Mouse (Mus musculus): ENCODE results near the gene Opn5.

Gene Opn5

DNA sequence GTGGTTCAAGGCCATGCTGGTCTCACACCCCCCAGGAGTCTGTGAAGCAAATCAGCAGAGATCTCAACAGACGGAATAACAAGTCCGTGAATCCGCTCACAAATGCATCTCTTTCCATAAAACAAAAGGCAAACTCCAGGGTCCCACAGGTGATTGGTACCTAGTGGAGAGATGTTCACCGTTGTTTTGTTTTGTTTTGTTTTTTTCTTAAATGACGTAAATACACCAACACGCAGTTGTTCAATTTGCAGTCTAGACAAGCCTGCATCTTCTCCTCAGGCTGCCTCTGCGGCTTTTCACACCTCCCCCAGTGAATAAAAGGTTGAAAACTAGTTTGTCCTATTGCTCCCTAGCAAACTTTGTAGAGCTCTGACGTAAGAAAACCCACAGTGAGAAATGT lies at the start of gene Opn5:
Gene Opn5, minus strand, starts transcription at position 101 of the 400 bp plus-strand sequence.
- in situ Hi-C loops (cut with MboI; ENCODE audit: low sequenced_read_pairs), result no loop called here

DNA sequence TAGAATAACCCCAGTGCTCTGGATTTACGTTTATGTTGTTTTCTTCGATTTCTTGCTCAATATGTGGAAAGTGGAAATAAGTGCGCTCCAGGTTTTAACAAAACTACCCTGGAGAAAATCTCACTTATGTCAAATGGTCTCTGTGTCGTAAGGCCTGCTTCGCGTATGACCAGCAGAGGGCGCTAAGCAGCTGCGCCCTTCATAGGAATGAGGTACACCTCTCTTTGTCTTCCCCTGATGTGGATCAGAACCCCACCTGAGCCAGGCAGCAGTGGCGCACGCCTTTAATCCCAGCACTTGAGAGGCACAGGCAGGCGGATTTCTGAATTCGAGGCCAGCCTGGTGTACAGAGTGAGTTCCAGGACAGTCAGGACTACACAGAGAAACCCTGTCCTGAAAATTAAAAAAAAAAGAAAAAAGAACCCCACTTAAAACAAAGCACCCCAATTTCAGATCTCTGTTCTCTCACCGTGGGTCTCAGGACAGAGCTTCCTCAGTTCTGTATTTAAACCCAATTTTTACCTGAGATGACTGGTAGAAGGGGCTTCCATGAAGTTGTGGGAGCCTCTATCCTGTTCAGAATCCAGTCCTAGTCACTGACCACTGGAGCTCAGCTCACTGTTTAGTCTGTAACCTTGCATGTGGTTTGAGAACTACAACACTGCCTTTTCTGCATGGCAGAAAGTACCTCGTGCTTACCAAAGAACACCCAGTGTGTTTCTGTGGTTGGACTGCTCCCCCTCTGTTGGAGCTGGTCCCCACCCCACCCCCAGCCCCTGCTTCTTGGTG lies 47.6 kb upstream of the Opn5 start:
- in situ Hi-C loops (cut with MboI; ENCODE audit: low sequenced_read_pairs), result loop anchor here (25.0 kb wide), 1 partner anchor 128 kb away; no protein-coding TSS in a partner anchor

DNA sequence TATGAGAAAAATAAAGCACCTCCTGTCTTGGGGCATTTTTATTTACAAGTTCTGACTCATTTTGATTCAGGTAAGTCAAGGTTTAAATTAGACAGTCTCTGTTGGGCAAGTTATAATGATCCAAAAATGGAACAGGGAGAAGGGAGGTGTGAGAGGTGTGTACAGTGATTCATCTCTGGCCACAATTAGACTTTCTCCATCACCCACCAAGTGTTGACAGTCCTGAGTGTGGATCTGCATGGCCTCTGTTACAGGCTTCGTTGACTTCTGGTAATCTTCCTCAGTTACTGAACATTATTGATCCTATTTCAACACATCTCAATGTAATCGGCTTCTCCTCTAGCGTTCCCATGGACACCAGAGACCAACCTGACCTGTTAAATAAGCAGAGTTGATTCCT lies 32.2 kb upstream of the Opn5 start:
- in situ Hi-C loops (cut with MboI; ENCODE audit: low sequenced_read_pairs), result no loop called here

DNA sequence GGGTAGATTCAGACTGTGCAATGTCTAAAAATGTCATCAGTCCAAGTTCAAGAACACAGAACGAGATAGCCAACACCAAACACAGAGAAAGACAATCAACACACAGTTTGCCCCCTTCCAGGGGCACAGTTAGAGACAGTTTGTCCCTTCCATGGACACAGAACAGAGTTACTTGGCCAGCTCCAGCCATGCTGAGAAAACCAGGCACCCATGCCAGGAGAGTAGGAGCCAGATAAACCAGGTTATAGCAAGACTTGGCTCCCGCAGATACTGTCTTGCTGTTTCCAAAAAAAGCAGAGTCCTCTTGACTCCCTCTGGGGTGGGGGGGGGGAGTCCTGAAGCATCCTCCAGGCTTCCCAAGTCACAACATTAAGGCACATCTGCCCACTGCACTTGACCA lies 19.0 kb upstream of the Opn5 start:
- in situ Hi-C loops (cut with MboI; ENCODE audit: low sequenced_read_pairs), result no loop called here

DNA sequence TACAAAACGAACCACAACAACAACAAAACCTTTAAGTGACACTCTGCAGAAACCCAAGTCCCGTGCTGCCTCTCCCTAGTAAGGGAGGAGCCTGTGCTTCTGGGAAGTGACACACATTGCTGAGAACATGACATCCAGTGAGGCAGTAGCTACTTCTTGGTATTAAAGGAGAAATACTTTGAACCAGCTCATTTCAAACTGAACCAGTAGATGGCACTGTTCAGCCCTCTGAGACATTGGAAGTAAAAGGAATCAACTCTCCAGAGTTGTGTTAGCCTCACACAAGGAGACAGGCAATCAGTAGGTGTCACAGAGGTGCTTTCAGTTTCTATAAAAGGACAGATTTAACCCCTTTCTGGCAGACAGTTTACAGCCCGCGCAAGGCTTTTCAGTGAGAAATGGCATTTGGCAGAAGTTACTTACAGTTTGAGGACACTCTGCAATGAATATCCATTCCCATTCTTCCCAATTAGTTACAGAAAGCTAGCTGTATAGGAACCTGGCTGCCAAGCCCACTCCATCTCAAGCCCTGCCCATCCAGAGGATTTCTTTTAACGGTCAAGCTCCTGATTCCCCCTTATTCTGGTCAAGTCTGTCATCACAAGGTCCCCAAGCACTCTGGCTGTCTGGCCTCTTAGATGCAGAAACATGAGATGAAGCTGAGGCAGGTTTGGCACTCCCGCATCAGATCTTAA lies 2.0 kb upstream of the Opn5 start:
- in situ Hi-C loops (cut with MboI; ENCODE audit: low sequenced_read_pairs), result no loop called here

DNA sequence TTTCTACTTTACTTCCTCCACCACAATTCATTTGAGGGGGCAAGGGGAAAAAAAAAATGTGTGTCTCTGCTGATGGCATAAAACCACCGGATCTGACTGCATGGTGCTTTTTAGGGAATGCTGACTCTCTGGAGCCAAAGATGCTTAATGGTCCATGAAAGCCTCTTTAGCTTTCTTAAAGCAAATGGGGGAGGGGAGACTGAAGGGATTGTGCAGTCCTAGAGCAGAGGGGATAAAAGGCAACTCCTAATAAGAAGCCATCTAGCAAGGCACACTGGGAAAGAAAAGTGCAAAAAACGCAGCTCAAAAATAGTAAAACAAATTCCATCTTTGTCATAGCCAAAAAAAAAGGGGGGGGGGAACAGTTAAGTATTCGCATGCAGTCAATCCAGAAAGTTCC lies 2.9 kb downstream of the Opn5 start:
- in situ Hi-C loops (cut with MboI; ENCODE audit: low sequenced_read_pairs), result no loop called here

DNA sequence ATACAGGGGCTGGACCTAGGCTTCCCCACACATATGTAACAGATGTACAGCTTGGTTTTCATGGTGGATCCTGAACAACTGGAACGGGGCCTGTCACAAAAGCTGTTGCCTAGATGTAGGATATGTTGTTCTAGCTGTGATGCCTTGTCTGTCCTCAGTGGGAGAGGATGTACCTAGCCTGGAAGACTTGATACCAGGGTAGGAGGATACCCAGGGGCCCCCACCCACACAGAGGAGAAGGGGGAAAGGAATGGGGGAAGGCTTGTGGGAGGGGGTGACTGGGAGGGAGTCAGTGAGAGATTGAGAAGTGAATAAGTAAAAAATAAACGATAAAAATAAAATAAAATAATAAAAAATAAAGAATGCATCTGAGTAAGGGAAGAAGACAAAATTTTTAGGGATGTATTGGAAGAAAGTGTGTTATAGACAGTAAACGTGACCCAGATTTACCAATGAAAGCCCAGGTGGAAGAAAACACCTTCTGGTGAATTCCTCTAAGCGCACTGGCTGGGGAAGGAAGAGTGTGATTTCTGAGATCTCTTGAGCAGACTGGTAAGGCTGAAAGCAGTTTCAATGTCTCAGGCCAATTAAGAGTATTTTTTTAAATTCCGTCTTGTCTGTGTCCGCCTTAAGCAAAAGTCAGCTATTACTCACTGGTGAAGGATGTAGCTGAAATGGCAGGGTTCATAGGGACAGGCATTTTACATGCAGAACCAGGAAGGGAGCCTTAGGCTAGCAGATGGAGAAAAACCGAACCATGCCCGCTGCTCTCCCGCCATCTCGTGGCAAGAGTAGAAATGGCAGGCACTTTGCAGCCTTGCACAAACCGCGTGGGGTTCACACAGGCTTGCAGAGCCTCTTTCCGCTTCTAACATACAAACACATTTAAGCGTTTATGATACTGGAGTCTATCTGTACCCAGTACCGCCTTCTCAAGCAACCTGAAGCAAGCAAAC lies 8.1 kb downstream of the Opn5 start:
- in situ Hi-C loops (cut with MboI; ENCODE audit: low sequenced_read_pairs), result no loop called here

DNA sequence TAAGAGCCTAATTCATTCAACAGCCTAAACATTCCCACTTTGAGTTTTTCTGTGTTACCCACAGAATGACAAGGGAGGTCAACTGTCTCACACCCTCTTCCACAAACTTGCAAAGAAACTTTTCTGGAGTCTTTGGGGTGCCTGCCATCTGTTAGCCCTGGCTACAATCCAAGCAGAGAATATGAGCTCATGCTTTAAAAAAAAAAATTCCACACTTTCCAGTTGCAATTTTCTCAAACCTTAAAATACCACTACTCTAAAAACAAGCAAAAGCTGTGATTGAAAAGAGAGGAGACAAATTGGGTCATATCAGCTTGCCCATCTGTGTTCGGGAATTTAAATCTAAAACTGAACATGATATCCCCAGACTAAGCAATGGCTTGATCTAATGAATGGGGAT lies 24.7 kb downstream of the Opn5 start:
- in situ Hi-C loops (cut with MboI; ENCODE audit: low sequenced_read_pairs), result no loop called here

DNA sequence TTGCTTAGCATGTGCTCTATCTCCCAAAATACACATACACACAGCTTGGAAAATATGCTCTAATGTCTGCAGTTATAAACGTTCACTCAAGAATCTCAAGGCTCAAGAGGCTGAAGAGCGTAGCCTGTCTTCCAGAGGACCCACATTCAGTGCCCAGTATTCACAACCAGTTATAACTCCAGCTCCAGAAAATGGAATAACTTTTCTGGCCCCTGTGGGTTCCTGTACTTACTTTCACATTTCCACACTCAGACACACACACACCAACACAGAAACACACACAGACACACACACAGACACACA lies 28.2 kb downstream of the Opn5 start:
- in situ Hi-C loops (cut with MboI; ENCODE audit: low sequenced_read_pairs), result no loop called here

DNA sequence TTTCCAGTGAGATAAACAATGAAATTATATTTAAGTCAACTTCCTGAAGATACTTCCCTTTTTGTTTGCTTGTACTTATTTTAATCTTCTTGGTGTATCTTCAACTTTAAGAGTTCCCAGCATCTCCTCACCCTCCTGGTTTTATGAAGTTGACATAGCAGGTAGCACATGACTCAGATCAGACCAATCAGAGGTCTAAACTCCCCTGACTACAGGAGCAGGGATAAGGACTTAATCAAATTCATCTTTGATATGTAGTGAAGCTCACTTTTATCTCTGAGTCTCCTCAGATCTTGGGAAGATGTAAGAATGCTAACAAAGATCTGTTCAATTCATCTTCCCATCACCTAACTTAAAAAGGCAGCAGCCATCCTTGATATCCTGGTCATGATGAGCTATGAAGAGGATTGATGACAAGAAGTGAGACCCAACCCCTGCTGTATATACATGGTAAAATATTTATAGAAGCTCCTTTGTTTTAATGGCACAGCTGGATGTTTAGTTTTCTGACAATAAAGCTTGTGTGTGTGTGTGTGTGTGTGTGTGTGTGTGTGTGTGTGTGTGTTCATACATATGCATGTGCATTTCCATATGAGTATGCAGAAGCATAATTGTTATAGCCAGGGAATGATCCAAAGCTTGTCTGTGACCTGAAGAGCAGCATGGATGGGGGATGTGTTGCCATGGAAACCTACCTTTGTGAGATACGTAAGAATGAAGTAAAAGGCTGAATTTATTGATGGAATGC lies 28.7 kb downstream of the Opn5 start:
- in situ Hi-C loops (cut with MboI; ENCODE audit: low sequenced_read_pairs), result no loop called here

DNA sequence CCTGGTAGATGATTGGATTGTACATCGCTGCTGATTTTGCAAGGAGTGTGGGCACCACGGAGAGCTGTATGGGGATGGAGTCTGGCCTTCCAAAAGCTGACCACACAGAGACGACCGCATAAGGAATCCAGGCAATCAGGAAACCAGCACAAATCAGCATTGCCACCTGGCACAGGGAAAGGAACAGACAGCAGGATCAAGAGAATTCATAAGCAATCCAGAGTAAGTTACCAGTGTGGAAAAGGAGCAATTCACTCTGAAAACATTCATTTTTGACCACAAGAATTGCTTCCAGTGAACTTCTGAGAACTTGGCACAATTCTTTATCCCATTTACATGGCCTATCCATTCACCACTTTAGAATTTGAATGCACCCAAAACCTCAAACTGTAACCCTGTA lies 30.6 kb downstream of the Opn5 start:
- in situ Hi-C loops (cut with MboI; ENCODE audit: low sequenced_read_pairs), result no loop called here

DNA sequence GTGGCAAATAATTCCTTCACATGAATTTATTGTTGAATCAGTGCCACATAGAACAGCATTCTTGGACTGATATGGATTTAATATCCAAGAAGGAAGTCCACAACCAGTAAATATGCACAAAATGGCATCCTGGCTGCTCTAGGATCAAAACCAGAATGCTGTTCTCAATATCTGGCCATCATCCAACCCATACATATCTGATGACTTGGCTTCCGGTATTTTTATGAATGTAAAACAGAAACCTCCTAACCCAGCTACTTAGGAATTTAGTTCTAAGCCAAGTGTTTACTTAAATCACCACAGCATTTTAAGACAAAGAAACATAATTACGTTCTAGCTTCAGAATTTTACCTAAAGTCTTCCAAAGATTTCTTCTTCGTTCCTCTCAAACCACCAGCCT lies 31.0 kb downstream of the Opn5 start:
- in situ Hi-C loops (cut with MboI; ENCODE audit: low sequenced_read_pairs), result no loop called here

DNA sequence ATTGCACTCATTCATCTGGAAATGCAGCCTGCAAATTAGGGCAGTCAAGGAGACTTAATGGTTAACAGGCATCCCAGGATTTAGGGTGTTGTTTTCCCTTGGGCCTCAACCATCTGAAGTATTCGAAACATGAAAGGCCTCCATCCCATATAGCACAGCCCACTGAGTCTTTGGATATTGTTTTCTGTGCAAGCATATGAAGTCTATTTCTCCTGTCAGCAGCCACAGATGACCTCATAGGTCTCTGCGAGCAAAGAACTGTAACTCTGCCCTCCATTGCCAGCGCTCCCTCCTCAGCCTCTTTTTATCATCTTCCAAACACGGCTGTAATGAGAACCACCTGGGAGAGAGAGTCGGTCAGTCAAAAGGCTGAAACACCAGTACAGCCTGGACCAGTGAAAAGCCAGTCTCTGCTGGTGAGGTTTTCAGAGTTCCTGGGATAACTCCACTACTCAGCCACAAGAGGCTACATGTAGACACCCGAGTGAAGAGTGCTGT lies 34.5 kb downstream of the Opn5 start:
- in situ Hi-C loops (cut with MboI; ENCODE audit: low sequenced_read_pairs), result no loop called here

DNA sequence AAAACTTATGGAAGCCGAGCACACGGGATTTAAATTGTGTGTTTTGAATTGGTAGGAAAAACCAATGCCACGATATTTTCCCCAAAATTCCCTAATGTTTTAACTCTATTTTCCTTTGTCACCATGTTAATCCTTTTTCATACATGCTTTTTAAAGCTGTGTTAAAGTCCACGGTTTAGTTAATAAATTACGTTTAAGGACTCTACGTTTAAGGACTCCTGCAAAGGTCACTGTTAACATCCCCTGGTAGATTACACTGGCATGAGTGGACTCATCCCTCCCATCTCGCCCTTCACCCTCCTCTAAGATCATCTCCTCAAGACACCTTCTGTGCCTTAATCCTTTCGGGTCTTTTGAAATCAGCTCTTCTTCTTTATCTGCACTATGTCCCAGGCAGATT lies 37.4 kb downstream of the Opn5 start:
- in situ Hi-C loops (cut with MboI; ENCODE audit: low sequenced_read_pairs), result no loop called here

DNA sequence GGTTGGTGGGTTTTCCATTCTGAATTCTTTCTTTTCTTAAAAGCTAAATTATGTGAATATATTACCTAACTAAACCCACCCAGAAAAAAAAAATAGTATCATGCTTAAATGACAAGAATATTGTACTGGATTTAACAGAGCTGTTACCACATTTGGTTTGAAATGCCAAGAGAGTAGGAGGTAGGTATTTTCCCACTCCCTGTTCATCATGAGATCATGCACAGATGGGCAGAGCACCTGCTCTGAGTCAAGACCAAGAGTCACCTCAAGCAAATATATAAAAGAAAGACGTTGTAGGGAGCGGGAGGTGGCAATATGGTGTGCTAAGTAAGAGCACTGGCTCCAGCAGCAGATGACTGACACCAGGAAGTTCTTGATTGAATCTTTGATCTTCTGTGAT lies 61.6 kb downstream of the Opn5 start:
- in situ Hi-C loops (cut with MboI; ENCODE audit: low sequenced_read_pairs), result no loop called here

DNA sequence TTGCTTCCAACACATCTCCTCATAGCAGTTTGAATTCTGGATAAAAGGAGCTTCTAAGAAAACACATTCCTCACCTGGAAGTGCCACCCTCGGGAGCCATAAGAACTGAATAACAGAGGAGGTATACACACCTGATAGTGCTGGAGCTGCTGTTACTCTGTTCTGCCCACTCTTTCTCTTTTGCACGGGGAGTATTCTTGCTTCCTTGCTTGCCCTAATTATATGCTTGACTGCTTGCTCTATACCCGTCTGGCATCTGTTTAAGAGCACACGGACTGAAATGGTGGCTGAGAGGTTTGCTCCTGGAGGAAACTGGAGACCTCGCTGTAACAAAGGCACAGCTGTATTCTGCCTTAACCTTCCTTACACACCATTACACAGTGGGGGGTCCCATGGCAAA lies 81.0 kb downstream of the Opn5 start:
- in situ Hi-C loops (cut with MboI; ENCODE audit: low sequenced_read_pairs), result no loop called here

DNA sequence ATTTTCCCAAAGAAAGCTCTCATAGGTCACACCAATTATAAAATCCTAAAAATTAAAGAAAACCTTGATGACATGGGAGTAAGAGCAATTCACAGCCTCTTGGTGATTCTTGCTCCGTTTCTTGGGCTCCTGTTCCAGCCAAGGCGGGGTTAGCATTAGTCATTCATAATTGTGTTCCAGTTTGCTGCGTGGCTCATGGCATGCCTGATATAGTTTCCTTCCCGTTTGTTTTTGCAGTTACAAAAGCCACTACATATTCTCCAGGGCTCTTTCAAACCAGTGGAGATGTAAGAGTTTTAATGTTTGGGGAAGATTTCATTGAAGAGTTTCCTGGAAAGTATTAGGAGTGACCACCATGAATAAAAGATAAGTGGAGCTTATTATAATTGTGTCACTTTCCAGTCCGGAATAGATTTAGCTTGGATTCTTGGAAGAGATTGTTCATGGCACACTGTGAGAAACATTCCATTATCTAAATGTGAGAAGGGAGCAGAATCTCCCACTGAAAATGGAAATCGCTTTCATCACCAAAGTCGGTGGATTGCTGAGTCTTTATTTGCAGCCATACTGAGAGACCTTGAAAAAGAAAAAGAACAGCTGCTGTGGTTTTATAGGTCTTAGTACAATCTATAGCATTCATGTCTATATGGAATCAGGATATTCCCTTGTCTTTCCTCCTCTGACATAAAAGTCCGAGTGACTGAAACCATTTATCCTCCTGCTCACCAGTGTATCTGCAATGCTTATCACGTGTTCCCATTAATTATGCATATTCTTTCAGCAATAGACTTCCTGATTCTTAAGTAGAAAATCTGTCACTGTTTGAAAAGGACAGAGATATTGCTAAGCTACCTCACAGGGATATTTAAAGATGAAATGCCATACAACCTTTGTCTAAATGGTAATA lies 101.6 kb downstream of the Opn5 start:
- in situ Hi-C loops (cut with MboI; ENCODE audit: low sequenced_read_pairs), result no loop called here

All from CH12F3 (cell line).